Mouse (Mus musculus): Measurements from ENCODE around the gene Afap1. TPM values are rescaled to one million over a fixed set of nuclear protein-coding genes. Genes with fewer than 3 reads are reported as not detected.

Afap1 gene
- polyA plus RNA-seq, 1 experiment from 2014 or later: 25.6 TPM

- H3K9ac ChIP-seq: no peak overlapping the region
- no peaks in the 10 kb centered on the region for H3K9me3 ChIP-seq
- ATAC-seq (ENCODE audit: insufficient number of reproducible peaks, insufficient read depth, low FRiP score, low TSS enrichment): no peak
- 87% methylated on average over 5 of the region's 5 CpGs for WGBS
- no peak overlapping the region for H3K4me2 ChIP-seq (replicated peaks)
- peaks cover 57% of the 10 kb centered on the region for H3K36me3 ChIP-seq
- H3K27me3 ChIP-seq: no peaks in the 10 kb centered on the region
- no peak overlapping the region for H3K27ac ChIP-seq
- no peaks in the 10 kb centered on the region for H3K4me1 ChIP-seq
- H3K4me3 ChIP-seq: no peak overlapping the region
Measured at GRCm38 (mm10) chr5:35981341-35981740, 88.2 kb downstream of the Afap1 start.

GRCm38 (mm10) chr5:35981976-35982375, 88.9 kb downstream of the Afap1 start:
- Histone ChIP-seq H3K36me3 (peaks cover 57% of the 10 kb centered on the region), H3K4me1 (no peaks in the 10 kb centered on the region), H3K27ac (no peak overlapping the region), H3K9ac (no peak overlapping the region), H3K4me3 (no peak overlapping the region), H3K27me3 (no peaks in the 10 kb centered on the region), H3K9me3 (no peaks in the 10 kb centered on the region), H3K4me2 (replicated peaks) (no peak overlapping the region)
- ATAC-seq (ENCODE audit: insufficient number of reproducible peaks, insufficient read depth, low FRiP score, low TSS enrichment): no peak
- WGBS: 38% methylated on average over 4 of the region's 4 CpGs

- Histone ChIP-seq H3K36me3 (peaks cover 69% of the 10 kb centered on the region), H3K4me3 (no peak overlapping the region), H3K9ac (no peak overlapping the region), H3K4me1 (no peaks in the 10 kb centered on the region), H3K9me3 (no peaks in the 10 kb centered on the region), H3K4me2 (replicated peaks) (no peak overlapping the region), H3K27ac (no peak overlapping the region), H3K27me3 (no peaks in the 10 kb centered on the region)
- no peak for ATAC-seq (ENCODE audit: insufficient number of reproducible peaks, insufficient read depth, low FRiP score, low TSS enrichment)
- 89% methylated on average over 8 of the region's 8 CpGs for WGBS
Measured at GRCm38 (mm10) chr5:35985611-35986010, 92.5 kb downstream of the Afap1 start.

- WGBS: 89% methylated on average over 8 of the region's 8 CpGs
- Histone ChIP-seq H3K4me2 (replicated peaks) (no peak overlapping the region), H3K9ac (no peak overlapping the region), H3K27me3 (no peaks in the 10 kb centered on the region), H3K27ac (no peak overlapping the region), H3K36me3 (peaks cover 76% of the 10 kb centered on the region), H3K4me3 (no peak overlapping the region), H3K4me1 (no peaks in the 10 kb centered on the region), H3K9me3 (no peaks in the 10 kb centered on the region)
- ATAC-seq (ENCODE audit: insufficient number of reproducible peaks, insufficient read depth, low FRiP score, low TSS enrichment): no peak
Measured at GRCm38 (mm10) chr5:35988085-35988484, 95.0 kb downstream of the Afap1 start.

- H3K27me3 ChIP-seq: no peaks in the 10 kb centered on the region
- H3K27ac ChIP-seq: no peak overlapping the region
- peaks cover 77% of the 10 kb centered on the region for H3K36me3 ChIP-seq
- H3K4me3 ChIP-seq: no peak overlapping the region
- 79% methylated on average over 6 of the region's 6 CpGs for WGBS
- no peaks in the 10 kb centered on the region for H3K4me1 ChIP-seq
- no peak for ATAC-seq (ENCODE audit: insufficient number of reproducible peaks, insufficient read depth, low FRiP score, low TSS enrichment)
- no peak overlapping the region for H3K9ac ChIP-seq
- H3K4me2 ChIP-seq (replicated peaks): no peak overlapping the region
- H3K9me3 ChIP-seq: no peaks in the 10 kb centered on the region
Measured at GRCm38 (mm10) chr5:35989506-35989905, 96.4 kb downstream of the Afap1 start.

- Histone ChIP-seq H3K36me3 (peaks cover 74% of the 10 kb centered on the region), H3K27me3 (no peaks in the 10 kb centered on the region)
Measured at GRCm38 (mm10) chr5:35989986-35990735, 97.0 kb downstream of the Afap1 start.

GRCm38 (mm10) chr5:36003797-36004196, 110.7 kb downstream of the Afap1 start:
- Histone ChIP-seq H3K4me3 (no peak overlapping the region), H3K27ac (no peak overlapping the region), H3K9ac (no peak overlapping the region), H3K4me2 (replicated peaks) (no peak overlapping the region), H3K9me3 (no peaks in the 10 kb centered on the region), H3K27me3 (no peaks in the 10 kb centered on the region), H3K4me1 (no peaks in the 10 kb centered on the region), H3K36me3 (peaks cover 42% of the 10 kb centered on the region)
- no peak for ATAC-seq (ENCODE audit: insufficient number of reproducible peaks, insufficient read depth, low FRiP score, low TSS enrichment)
- 82% methylated on average over 10 of the region's 10 CpGs for WGBS

More at GRCm38 (mm10) chr5:35989986-35990735, 97.0 kb downstream of the Afap1 start:
- no peak overlapping the region for H3K9ac ChIP-seq
- no peak overlapping the region for H3K4me3 ChIP-seq
- H3K9me3 ChIP-seq: no peaks in the 10 kb centered on the region
- H3K27ac ChIP-seq: no peak overlapping the region
- no peak overlapping the region for H3K4me2 ChIP-seq (replicated peaks)
- no peak for ATAC-seq (ENCODE audit: insufficient number of reproducible peaks, insufficient read depth, low FRiP score, low TSS enrichment)
- no peaks in the 10 kb centered on the region for H3K4me1 ChIP-seq
- WGBS: 82% methylated on average over 11 of the region's 11 CpGs

GRCm38 (mm10) chr5:36006106-36006505, 113.0 kb downstream of the Afap1 start:
- no peak overlapping the region for H3K27ac ChIP-seq
- no peak overlapping the region for H3K4me3 ChIP-seq
- 79% methylated on average over 8 of the region's 8 CpGs for WGBS
- no peaks in the 10 kb centered on the region for H3K4me1 ChIP-seq
- no peak for ATAC-seq (ENCODE audit: insufficient number of reproducible peaks, insufficient read depth, low FRiP score, low TSS enrichment)
- H3K4me2 ChIP-seq (replicated peaks): no peak overlapping the region
- H3K9ac ChIP-seq: no peak overlapping the region
- no peaks in the 10 kb centered on the region for H3K27me3 ChIP-seq
- peaks cover 22% of the 10 kb centered on the region for H3K36me3 ChIP-seq
- H3K9me3 ChIP-seq: no peaks in the 10 kb centered on the region

- Histone ChIP-seq H3K4me3 (no peak overlapping the region), H3K36me3 (peaks cover 17% of the 10 kb centered on the region; the same call in 1 of the 2 replicates), H3K9me3 (no peaks in the 10 kb centered on the region), H3K4me1 (no peaks in the 10 kb centered on the region), H3K27ac (no peak overlapping the region), H3K27me3 (no peaks in the 10 kb centered on the region), H3K4me2 (replicated peaks) (no peak overlapping the region), H3K9ac (no peak overlapping the region)
- WGBS: 78% methylated on average over 5 of the region's 5 CpGs
- no peak for ATAC-seq (ENCODE audit: insufficient number of reproducible peaks, insufficient read depth, low FRiP score, low TSS enrichment)
Measured at GRCm38 (mm10) chr5:36006586-36006985, 113.5 kb downstream of the Afap1 start.

DNA sequence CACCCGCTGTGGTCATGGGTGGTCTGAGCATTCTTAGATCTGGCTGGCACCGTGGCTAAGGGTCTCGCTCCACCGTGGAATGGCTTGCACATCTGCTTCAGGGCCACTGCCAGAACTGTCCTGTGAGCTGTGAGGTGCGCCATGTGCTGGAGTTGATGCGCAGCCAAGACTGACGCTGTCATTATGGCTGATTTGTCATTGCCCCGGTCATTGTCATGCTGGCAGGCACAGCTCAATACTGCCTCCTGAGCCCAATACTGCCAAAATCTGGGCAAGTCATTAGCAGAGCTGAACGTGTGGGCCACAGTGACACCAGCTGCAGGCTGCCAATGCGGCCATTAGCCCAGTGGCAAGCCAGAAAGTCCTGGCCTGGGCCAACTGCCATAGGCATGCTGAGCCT, 114.5 kb downstream of the Afap1 start:
- Histone ChIP-seq H3K27me3 (no peaks in the 10 kb centered on the region), H3K4me3 (no peak overlapping the region), H3K36me3 (peaks cover 8% of the 10 kb centered on the region; the same call in 1 of the 2 replicates), H3K9me3 (no peaks in the 10 kb centered on the region), H3K4me1 (no peaks in the 10 kb centered on the region), H3K4me2 (replicated peaks) (no peak overlapping the region), H3K27ac (no peak overlapping the region), H3K9ac (no peak overlapping the region)
- WGBS: 88% methylated on average over 10 of the region's 10 CpGs
- ATAC-seq (ENCODE audit: insufficient number of reproducible peaks, insufficient read depth, low FRiP score, low TSS enrichment): no peak

DNA sequence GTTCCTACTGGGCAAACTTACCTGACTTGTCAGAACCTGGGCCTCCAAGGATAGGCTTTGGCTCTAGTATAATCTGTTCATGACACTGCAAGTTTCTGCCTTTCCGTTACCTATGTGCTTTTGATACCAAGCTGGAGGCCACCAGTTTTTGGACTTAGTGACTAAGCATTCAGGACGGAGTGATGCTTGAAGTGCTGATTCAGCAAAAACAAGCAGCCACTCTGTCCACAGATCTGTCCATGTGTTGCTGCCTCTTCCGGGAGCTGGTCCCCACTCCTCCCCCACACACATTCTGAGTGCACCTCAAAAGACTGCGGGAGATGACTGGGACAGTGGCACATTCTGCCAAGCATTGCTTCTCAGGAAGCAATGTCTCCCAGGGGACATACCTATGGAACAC, 116.3 kb downstream of the Afap1 start:
- no peaks in the 10 kb centered on the region for H3K27me3 ChIP-seq
- peaks cover 3% of the 10 kb centered on the region; the same call in 1 of the 2 replicates for H3K36me3 ChIP-seq
- ATAC-seq (ENCODE audit: insufficient number of reproducible peaks, insufficient read depth, low FRiP score, low TSS enrichment): no peak
- no peaks in the 10 kb centered on the region for H3K4me1 ChIP-seq
- WGBS: 84% methylated on average over 4 of the region's 4 CpGs
- no peak overlapping the region for H3K27ac ChIP-seq
- H3K4me2 ChIP-seq (replicated peaks): no peak overlapping the region
- H3K9ac ChIP-seq: no peak overlapping the region
- no peaks in the 10 kb centered on the region for H3K9me3 ChIP-seq
- no peak overlapping the region for H3K4me3 ChIP-seq

- no peak for ATAC-seq (ENCODE audit: insufficient number of reproducible peaks, insufficient read depth, low FRiP score, low TSS enrichment)
- H3K27ac ChIP-seq: no peak overlapping the region
- H3K9me3 ChIP-seq: no peaks in the 10 kb centered on the region
- WGBS: 88% methylated on average over 3 of the region's 3 CpGs
- H3K9ac ChIP-seq: no peak overlapping the region
- H3K4me3 ChIP-seq: no peak overlapping the region
- H3K4me1 ChIP-seq: no peaks in the 10 kb centered on the region
- no peaks in the 10 kb centered on the region; the same call in 1 of the 2 replicates for H3K36me3 ChIP-seq
- H3K27me3 ChIP-seq: no peaks in the 10 kb centered on the region
- H3K4me2 ChIP-seq (replicated peaks): no peak overlapping the region
Measured at GRCm38 (mm10) chr5:36018366-36018765, 125.2 kb downstream of the Afap1 start.

All from embryonic facial prominence, embryonic 12.5 days (tissue).